Mouse (Mus musculus) testis, postnatal 14 days (tissue): ENCODE data around the gene Zfp451.

Source experiments
- DNase-seq: peaks from one replicate; pipeline ENCODE4 v3.0.0; 2021; ENCODE audit warnings: low spot score

Zfp451 gene

GRCm38 (mm10) chr1:33813868-33814794 is at the start of gene Zfp451:
Zfp451 (minus strand) TSS chr1:33814595.
- peak; percentile 93 for DNase-seq

- no peak for DNase-seq
Observed at GRCm38 (mm10) chr1:33846807-33847206, 32.4 kb upstream of the Zfp451 start.

DNA sequence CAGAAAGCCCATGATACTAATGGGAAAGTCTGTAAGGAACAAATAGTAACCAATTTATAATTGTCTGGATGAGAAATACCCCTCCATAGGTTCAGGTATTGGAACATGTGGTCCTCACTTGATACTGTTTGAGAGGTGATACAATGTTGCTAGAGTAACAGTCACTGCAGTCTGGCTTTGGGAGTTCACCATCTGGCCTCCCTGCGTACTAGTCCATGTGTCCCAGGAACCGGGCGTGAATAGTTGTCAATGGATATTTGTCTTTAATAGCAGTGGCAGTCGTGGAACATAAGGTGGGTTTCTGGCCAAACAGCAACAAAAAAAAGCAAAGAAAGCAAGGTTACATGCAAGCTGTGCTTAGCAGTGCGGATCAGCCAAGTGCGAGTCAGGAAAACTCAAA is 29.4 kb upstream of the Zfp451 start:
- peak; percentile 19 for DNase-seq

- DNase-seq, result peak; percentile 23
Observed at GRCm38 (mm10) chr1:33838952-33839351, 24.6 kb upstream of the Zfp451 start.

DNA sequence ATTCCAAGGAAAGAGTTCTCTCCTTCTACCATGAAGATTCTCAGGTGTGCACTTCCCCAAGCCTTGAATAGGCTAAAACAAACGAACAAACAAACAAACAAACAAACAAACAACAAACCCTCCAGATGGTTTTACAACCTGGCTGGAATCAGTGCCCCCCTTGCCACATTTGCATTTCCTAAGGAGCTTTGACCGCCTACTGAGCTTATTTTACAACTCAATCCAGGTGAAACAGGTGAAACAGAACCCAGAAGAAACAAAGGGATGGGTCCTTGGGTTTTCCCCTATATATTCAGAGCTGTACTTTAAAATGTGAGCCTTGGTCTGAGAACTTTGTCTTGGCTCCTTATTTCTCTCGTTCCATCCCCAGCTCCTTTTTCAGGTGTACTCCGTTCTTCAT is 16.2 kb upstream of the Zfp451 start:
- DNase-seq, result no peak

DNA sequence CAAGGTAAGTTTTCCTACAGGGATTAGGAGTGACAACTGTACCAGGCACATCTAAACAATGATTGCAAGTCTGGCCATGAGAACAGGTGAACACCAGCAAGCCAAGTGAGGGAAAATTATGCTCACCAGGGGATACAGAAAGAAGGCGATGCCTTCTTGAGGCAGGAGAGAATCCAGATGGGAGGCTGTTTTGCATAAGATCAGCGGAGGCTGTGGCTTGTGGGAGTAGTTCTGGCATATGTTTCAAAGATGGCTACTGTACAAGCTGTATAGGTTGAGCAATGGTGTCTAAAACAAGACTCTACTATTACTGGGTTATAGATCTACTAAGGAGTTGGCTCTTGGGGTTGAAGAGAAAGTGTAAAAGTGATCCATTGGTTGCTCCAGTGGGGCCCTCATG is 3.5 kb upstream of the Zfp451 start:
- no peak for DNase-seq

- DNase-seq, result no peak
Observed at GRCm38 (mm10) chr1:33813495-33813867, 914 bp downstream of the Zfp451 start.

- DNase-seq, result no peak
Observed at GRCm38 (mm10) chr1:33803323-33803722, 11.1 kb downstream of the Zfp451 start.

GRCm38 (mm10) chr1:33799620-33800019 is 14.8 kb downstream of the Zfp451 start:
- DNase-seq, result no peak

GRCm38 (mm10) chr1:33788493-33788892 is 25.9 kb downstream of the Zfp451 start:
- no peak for DNase-seq

- no peak for DNase-seq
Observed at GRCm38 (mm10) chr1:33788072-33788471, 26.3 kb downstream of the Zfp451 start.

- no peak for DNase-seq
Observed at GRCm38 (mm10) chr1:33784561-33784960, 29.8 kb downstream of the Zfp451 start.

GRCm38 (mm10) chr1:33776175-33776611 is 38.2 kb downstream of the Zfp451 start:
- no peak for DNase-seq

DNA sequence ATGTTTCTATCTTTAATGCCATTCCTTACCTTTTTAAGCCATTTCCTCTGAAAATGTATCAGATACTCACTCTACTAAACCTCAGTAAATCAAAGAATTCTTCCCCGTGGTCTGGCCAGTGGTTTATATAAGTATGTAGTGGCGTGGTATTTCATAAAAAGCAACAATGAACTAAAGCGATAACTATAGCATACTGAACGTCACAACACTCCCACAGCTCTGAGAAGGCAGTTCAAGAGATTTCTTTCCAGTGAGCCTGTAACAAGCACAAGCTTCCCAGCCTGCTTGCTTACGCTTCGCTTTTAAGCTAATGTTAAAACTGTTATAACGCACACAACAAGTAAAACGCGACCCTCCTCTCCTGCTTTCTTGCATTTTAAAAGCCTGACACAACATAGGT is 42.3 kb downstream of the Zfp451 start:
- DNase-seq, result no peak

GRCm38 (mm10) chr1:33771621-33772020 is 42.8 kb downstream of the Zfp451 start:
- DNase-seq, result no peak

GRCm38 (mm10) chr1:33768827-33769226 is 45.6 kb downstream of the Zfp451 start:
- no peak for DNase-seq

- DNase-seq, result no peak
Observed at GRCm38 (mm10) chr1:33768091-33768787, 46.2 kb downstream of the Zfp451 start.

- DNase-seq, result no peak
Observed at GRCm38 (mm10) chr1:33766520-33767508, 47.6 kb downstream of the Zfp451 start.

DNA sequence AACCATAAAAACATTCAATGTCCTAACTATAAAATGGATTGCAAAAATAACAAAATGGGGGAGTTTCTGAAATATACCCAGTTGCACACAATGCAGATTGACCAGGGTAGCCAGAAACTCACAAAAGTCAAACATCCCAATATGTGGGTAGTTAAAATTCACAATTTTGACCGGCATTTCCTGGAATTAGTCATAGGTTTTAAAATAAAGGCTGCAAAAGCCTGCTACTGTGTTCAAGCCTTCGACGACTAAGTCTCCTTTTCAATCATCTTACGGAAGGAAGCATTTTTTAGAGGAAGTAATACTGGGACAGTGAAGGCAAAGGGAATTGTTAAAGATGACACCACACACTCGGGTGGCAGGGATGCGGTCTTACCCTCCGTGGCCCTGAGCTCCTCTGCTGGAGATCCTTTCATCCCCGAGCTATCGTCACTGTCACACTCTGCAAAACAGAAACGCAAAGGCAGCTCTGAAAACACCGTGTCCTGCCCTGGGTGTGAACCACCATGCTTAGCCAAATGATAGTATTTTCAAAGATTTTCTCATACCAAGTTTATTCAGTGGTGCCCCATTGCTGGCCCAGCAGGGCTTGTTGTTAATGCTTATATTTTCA is 48.8 kb downstream of the Zfp451 start:
- no peak for DNase-seq

DNA sequence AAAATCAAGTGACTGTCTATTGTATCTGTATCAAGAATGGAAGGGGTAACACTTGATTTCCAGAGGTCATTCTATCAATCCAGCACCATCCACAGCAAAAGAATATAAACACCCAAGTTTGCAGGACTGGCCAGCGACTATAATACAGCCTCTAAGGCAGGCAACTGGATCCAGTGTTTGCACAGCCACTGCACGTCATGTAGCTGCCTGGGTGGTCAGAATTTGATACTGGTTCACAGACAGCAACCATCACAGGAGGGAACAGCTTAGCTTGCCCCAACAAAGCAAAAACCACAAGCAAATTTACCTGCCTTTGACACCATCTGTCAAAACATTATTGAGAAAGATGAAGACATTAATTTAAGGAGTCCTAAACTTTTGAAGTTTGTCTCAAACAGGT is 50.6 kb downstream of the Zfp451 start:
- no peak for DNase-seq

- DNase-seq, result no peak
Observed at GRCm38 (mm10) chr1:33758488-33758887, 55.9 kb downstream of the Zfp451 start.
